Mouse (Mus musculus) left cerebral cortex, adult 2 months (tissue): ENCODE measurements at regions not wholly inside any gene's neighbourhood (a gene's known extent, or its start where the extent isn't known, plus 50 kb on each side); places are given as distances from the start of the nearest gene placed in this dataset.
A peak's percentile ranks its signal among the peaks of the same experiment; 100 is the strongest.

Source experiments
- DNase-seq, 2 experiments: peaks; one replicate each; pipeline ENCODE4 v3.0.0; 2021 to 2022; ENCODE audit warnings: low spot score in 2 of 2, mixed read lengths in 1 of 2; ENCODE audit errors: extremely low spot score in 1 of 2
- H3K27ac ChIP-seq: fragments of 200-600 bp; 2 replicates; pipeline ENCODE4 v1.8.1; 2022
- H3K4me3 ChIP-seq: fragments of 200-600 bp; 2 replicates; pipeline ENCODE4 v1.8.1; 2022
- CTCF ChIP-seq: fragments of 200-600 bp; IDR thresholded peaks from 2 replicates; pipeline ENCODE4 v1.8.1; 2022; ENCODE audit warnings: antibody characterized with exemption, mild to moderate bottlenecking, moderate library complexity
- intact Hi-C: fragments of 180-260 bp; cut with DNase I; formaldehyde crosslinking; loops from one replicate; pipeline ENCODE4 v1.15.1; 2025

- H3K27ac ChIP-seq: no peak overlapping the region
- no peak overlapping the region for H3K4me3 ChIP-seq
- intact Hi-C loops: no loop called here
- no peak for TF ChIP-seq CTCF
- DNase-seq: no peak
Measured at GRCm38 (mm10) chr11:31736556-31737089, 64.9 kb upstream of the Bod1 start.

GRCm38 (mm10) chr11:31738148-31739021 lies 66.7 kb upstream of the Bod1 start:
- DNase-seq: no peak
- H3K27ac ChIP-seq: no peak overlapping the region; the same call in 1 of the 2 replicates
- H3K4me3 ChIP-seq: no peak overlapping the region
- intact Hi-C loops: no loop called here
- no peak for TF ChIP-seq CTCF

GRCm38 (mm10) chr11:31740409-31740808 lies 68.7 kb upstream of the Bod1 start:
- intact Hi-C loops: no loop called here
- Histone ChIP-seq H3K4me3 (no peak overlapping the region), H3K27ac (no peak overlapping the region)
- no peak for TF ChIP-seq CTCF
- no peak for DNase-seq

DNA sequence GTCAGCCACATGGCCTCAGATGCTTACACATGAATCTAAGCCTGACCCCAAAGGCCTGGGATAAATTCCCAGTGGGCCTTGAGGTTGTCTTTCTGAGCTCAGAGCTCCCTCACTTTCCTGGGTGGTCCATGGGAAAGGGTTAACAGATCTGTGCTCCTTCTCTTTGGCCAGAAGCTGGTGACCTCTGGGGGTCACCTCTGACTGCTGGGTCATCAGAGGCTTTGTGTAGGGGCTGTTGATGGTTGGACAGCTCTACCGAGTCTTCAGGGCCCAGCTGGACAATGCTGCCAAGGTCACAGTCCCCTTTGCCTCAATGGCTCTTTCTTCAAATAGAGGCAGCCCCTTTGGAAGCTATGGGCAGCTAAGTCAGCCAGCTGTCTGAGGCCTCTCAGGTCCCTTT lies 70.5 kb upstream of the Bod1 start:
- no peak overlapping the region for H3K27ac ChIP-seq
- no peak overlapping the region for H3K4me3 ChIP-seq
- intact Hi-C loops: no loop called here
- TF ChIP-seq CTCF: no peak
- no peak for DNase-seq

DNA sequence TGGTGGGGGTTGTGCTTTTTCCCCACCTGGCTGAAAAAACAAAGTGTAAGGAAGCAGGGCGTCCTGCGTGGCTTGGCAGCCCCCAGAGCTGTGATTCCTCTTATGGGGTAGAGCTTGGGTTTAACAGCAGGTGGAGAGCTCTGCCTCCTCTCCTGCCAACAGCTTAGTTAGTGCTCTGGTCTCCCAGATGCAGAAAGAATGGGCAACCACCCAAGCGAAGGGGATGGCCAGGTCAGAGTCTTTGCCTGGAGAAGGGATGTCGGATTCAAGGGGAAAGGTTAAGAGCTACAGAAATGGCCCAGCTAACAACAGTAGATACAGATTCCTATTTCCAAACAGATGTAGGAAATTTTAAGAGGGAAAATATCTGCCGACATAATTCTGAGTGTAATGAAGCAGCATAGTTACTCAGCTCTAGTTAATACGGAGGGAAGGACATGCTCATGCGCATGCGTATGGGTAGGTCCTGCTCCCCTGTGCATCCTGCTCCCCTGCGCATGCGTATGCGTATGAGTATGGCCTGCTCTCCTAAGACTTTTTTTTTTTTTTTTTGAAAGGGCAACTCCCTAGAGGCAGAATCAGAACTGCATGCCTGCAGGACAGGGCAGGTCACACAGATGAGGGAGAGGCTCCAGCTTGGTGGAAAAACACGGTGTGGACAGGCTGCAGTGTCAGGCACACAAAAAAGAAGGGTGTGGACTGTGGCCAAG lies 72.5 kb upstream of the Bod1 start:
- no peak for DNase-seq
- intact Hi-C loops: loop anchor here (2.0 kb wide), 1 partner anchor 59 kb away; no protein-coding TSS in a partner anchor
- no peak; the same call in 1 of the 2 replicates for TF ChIP-seq CTCF
- H3K27ac ChIP-seq: peak overlapping the region; percentile 61; the same call in 1 of the 2 replicates
- H3K4me3 ChIP-seq: no peak overlapping the region

GRCm38 (mm10) chr11:31745028-31745865 lies 73.6 kb upstream of the Bod1 start:
- Histone ChIP-seq H3K27ac (peak overlapping the region; percentile 61; the same call in 1 of the 2 replicates), H3K4me3 (no peak overlapping the region)
- peak; percentile 5; the same call in 1 of the 2 replicates for TF ChIP-seq CTCF
- no peak for DNase-seq
- intact Hi-C loops: loop anchor here (2.0 kb wide), 1 partner anchor 60 kb away; no protein-coding TSS in a partner anchor

GRCm38 (mm10) chr11:31745866-31746248 lies 74.2 kb upstream of the Bod1 start:
- no peak overlapping the region for H3K4me3 ChIP-seq
- intact Hi-C loops: loop anchor here (2.0 kb wide), 1 partner anchor 61 kb away; no protein-coding TSS in a partner anchor
- no peak for DNase-seq
- H3K27ac ChIP-seq: peak overlapping the region; percentile 61; the same call in 1 of the 2 replicates
- no peak for TF ChIP-seq CTCF

DNA sequence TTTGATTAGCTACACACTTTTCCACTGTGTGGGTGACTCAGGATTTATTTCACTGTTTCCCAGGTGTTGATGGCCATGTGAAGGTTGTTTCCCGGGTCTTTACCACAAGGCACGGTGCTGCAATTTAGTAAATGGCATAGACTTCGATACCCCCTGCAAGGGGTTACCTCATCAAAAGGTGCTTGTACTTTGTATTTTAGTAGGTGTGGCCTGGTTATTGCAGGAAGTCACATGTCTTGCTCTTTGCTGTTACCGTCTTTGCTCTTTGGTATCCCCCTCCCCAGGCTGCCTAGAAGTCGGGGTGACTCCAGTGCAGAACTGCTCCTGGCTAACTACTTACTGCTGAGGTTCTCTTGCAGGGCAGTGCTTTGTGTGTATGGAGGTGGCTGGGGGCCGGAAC lies 74.8 kb upstream of the Bod1 start:
- intact Hi-C loops: no loop called here
- Histone ChIP-seq H3K27ac (no peak overlapping the region), H3K4me3 (no peak overlapping the region)
- TF ChIP-seq CTCF: no peak
- no peak for DNase-seq

DNA sequence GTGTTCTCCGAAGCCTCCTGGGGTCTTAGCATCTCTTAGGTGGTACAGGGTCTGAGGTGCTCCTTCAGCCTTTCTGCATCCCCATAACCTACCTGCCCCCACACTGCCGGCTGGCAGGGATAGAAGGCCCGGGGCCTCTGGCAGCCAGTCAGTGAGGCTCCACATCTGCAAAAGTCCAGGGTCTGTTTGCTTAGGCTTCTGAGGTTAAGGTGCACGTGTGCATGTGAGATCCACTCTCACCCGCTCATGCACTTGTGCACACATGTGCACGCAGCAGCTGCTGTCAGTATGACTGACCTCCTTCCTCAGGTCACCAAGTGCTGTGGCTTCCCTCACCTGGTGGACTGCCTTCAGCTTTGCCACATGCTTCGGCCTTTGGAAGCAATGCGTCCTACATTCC lies 75.3 kb upstream of the Bod1 start:
- intact Hi-C loops: no loop called here
- H3K27ac ChIP-seq: no peak overlapping the region
- no peak for TF ChIP-seq CTCF
- H3K4me3 ChIP-seq: no peak overlapping the region
- no peak for DNase-seq

DNA sequence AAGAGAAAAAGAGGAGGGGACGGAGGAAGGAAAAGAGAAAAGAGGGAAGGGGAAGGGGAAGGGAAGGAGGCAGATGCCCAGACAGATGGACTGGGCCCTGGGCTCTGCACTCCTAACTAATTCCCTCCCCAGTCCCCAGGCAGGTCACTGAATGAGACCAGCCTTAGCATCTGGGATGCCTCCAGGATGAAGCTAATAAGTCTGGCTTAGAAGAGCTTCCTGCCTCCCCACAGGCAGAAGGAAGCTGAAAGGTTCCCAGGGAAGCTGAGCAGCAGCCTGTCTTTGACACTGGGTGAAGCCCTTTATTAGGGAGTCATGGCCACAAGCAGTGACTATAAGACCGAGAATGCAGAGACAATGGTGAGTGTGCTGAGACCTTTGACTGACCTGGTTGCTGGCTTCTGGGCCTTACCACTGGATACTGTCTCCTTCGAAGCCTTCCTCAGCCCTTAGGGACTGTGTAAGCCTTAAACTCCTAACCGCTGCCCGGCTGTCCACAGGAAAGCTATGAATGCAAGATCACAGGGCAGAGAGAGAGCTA lies 76.7 kb upstream of the Bod1 start:
- no peak for DNase-seq
- no peak overlapping the region for H3K4me3 ChIP-seq
- TF ChIP-seq CTCF: no peak
- H3K27ac ChIP-seq: no peak overlapping the region
- intact Hi-C loops: no loop called here

GRCm38 (mm10) chr11:31751274-31751673 lies 79.6 kb upstream of the Bod1 start:
- intact Hi-C loops: no loop called here

More at GRCm38 (mm10) chr11:31751274-31751673, 79.6 kb upstream of the Bod1 start:
- no peak for TF ChIP-seq CTCF
- H3K27ac ChIP-seq: no peak overlapping the region
- no peak overlapping the region for H3K4me3 ChIP-seq
- no peak for DNase-seq
